Mouse (Mus musculus) heart, adult 2 months (tissue): Measurements from ENCODE around the gene Isg20. TPM values are rescaled to one million over a fixed set of nuclear protein-coding genes. Genes with fewer than 3 reads are reported as not detected.

ENCODE experiments used
- DNase-seq, 2 experiments: peaks; one replicate each; pipeline ENCODE4 v3.0.0; 2021
- H3K27ac ChIP-seq: fragments of 200-600 bp; 2 replicates; pipeline ENCODE4 v1.8.1; 2022
- H3K27me3 ChIP-seq: fragments of 200-500 bp; 2 replicates; pipeline ENCODE4 v1.6.1; 2012; ENCODE audit warnings: mild to moderate bottlenecking, low read length, inconsistent platforms, mixed read lengths; ENCODE audit not compliant: control insufficient read depth, insufficient read depth
- H3K36me3 ChIP-seq: fragments of 200-500 bp; 2 replicates; pipeline ENCODE4 v1.6.1; 2012; ENCODE audit warnings: low read length, inconsistent platforms; ENCODE audit not compliant: control insufficient read depth, insufficient read depth
- H3K4me1 ChIP-seq: fragments of 200-500 bp; 2 replicates; pipeline ENCODE4 v1.6.1; 2011; ENCODE audit warnings: low read length; ENCODE audit not compliant: control insufficient read depth, insufficient read depth
- H3K4me3 ChIP-seq: fragments of 200-600 bp; 2 replicates; pipeline ENCODE4 v1.8.1; 2022
- H3K79me2 ChIP-seq: fragments of 200-500 bp; replicated peaks from 2 replicates; pipeline ENCODE4 v1.6.1; 2012; ENCODE audit warnings: mild to moderate bottlenecking, inconsistent platforms, low read length, moderate library complexity, mixed read lengths; ENCODE audit not compliant: control insufficient read depth, insufficient read depth
- H3K9ac ChIP-seq: fragments of 200-500 bp; 2 replicates; pipeline ENCODE4 v1.6.1; 2012; ENCODE audit warnings: low read depth, mild to moderate bottlenecking, control low read depth, inconsistent platforms, low read length, mixed read lengths
- CTCF ChIP-seq: fragments of 200-600 bp; IDR thresholded peaks from 2 replicates; pipeline ENCODE4 v1.8.1; 2022; ENCODE audit warnings: antibody characterized with exemption, mild to moderate bottlenecking, moderate library complexity
- EP300 ChIP-seq: fragments of 200-500 bp; IDR thresholded peaks from 2 replicates; pipeline ENCODE4 v1.6.1; 2011; ENCODE audit warnings: low read depth, low read length, control low read depth; ENCODE audit not compliant: insufficient read depth
- POLR2A ChIP-seq: fragments of 200-500 bp; IDR thresholded peaks from 2 replicates; pipeline ENCODE4 v1.6.1; 2011; ENCODE audit warnings: mild to moderate bottlenecking, low read depth, low read length, control low read depth; ENCODE audit not compliant: insufficient read depth
- WGBS: fragments of 180-500 bp; shearing (Covaris S2); methylation state at CpG from one replicate; pipeline ENCODE4 v1.1.7; 2018; 5-methylcytosine and 5-hydroxymethylcytosine counted together
- intact Hi-C: fragments of 180-260 bp; cut with DNase I; formaldehyde crosslinking; loops from one replicate; pipeline ENCODE4 v1.15.1; 2025
- polyA plus RNA-seq: library from polyadenylated mRNA; depleted of rRNA; stranded (reverse); fragments of >200 nt; gene quantifications from 2 replicates; pipeline ENCODE4 v1.2.3, GENCODE M21; 2012
- total RNA-seq, 2 experiments: library from RNA; stranded (reverse); gene quantifications; 2 replicates each; pipeline ENCODE4 v1.2.3; 2021

The Isg20 gene
- total and polyA plus RNA-seq, 3 experiments, result 6.2 to 88.6 (median 30.3) TPM

DNA sequence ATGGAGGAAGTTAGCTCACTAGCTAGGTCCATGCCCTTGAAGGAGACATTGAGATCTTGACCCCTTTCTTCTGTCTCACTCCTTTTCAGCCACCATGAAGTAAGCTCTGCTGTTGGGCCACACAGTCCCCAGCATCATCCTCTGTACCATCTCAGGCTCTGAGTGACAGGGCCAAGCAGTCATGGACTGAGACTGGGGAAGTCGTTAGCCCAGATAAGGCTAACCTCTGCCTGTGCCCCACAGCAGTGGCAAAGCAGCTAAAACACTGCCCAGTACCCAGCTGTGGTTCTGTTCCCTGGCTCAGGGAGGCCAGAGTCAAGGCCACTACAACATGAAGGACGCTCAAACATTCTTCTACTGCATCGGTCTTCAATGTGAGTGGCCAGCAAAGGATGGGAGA is 14.0 kb downstream of the Isg20 start:
- no peak overlapping the region for H3K27ac ChIP-seq
- H3K4me3 ChIP-seq, result no peak overlapping the region
- H3K36me3 ChIP-seq, result no peaks in the 10 kb centered on the region
- intact Hi-C loops, result no loop called here
- no peak overlapping the region for H3K9ac ChIP-seq
- H3K27me3 ChIP-seq, result no peaks in the 10 kb centered on the region
- H3K79me2 ChIP-seq, result no peaks in the 10 kb centered on the region
- TF ChIP-seq EP300, result no peak
- no peak for TF ChIP-seq POLR2A
- TF ChIP-seq CTCF, result no peak
- H3K4me1 ChIP-seq, result no peaks in the 10 kb centered on the region
- no peak for DNase-seq
- 54% methylated on average over 3 of the region's 3 CpGs for WGBS

- TF ChIP-seq EP300, result no peak
- TF ChIP-seq POLR2A, result no peak
- TF ChIP-seq CTCF, result no peak
- no peaks in the 10 kb centered on the region; the same call in 1 of the 2 replicates for H3K27me3 ChIP-seq
- no peak overlapping the region for H3K4me3 ChIP-seq
- H3K79me2 ChIP-seq, result no peaks in the 10 kb centered on the region
- WGBS, result 55% methylated on average over 19 of the region's 19 CpGs
- no peak overlapping the region for H3K27ac ChIP-seq
- no peaks in the 10 kb centered on the region for H3K4me1 ChIP-seq
- intact Hi-C loops, result no loop called here
- no peak overlapping the region for H3K9ac ChIP-seq
- no peak for DNase-seq
- no peaks in the 10 kb centered on the region for H3K36me3 ChIP-seq
Observed at GRCm38 (mm10) chr7:78938957-78939602, 25.9 kb downstream of the Isg20 start.

DNA sequence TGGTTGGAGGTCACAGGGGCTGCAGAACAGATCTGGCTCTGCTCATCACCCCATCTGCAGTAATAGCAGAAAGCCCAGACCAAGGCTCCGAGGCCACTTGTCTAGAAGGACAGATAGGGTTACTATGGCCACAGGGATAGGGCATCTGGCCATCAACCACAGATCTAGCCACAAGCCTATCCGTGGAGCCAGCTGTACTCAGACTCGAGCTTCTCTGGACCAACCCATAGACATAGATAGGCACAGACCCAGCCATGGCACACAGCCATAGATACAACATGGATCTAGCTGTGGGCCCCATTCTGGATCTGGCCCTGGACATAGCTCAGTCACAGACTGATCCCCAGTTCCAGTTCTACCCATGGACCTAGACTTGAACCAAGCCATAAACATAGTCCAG is 27.7 kb downstream of the Isg20 start:
- H3K36me3 ChIP-seq, result no peaks in the 10 kb centered on the region
- no peak for TF ChIP-seq POLR2A
- TF ChIP-seq EP300, result no peak
- TF ChIP-seq CTCF, result no peak
- H3K27me3 ChIP-seq, result no peaks in the 10 kb centered on the region; the same call in 1 of the 2 replicates
- no peak overlapping the region for H3K27ac ChIP-seq
- no peaks in the 10 kb centered on the region for H3K79me2 ChIP-seq
- H3K9ac ChIP-seq, result no peak overlapping the region
- DNase-seq, result no peak
- 53% methylated on average over 3 of the region's 3 CpGs for WGBS
- intact Hi-C loops, result no loop called here
- H3K4me3 ChIP-seq, result no peak overlapping the region
- H3K4me1 ChIP-seq, result no peaks in the 10 kb centered on the region

- intact Hi-C loops, result no loop called here
Observed at GRCm38 (mm10) chr7:78942544-78942943, 29.3 kb downstream of the Isg20 start.

GRCm38 (mm10) chr7:78953886-78954572 is 40.8 kb downstream of the Isg20 start:
- no peak overlapping the region for H3K9ac ChIP-seq
- no peak for DNase-seq
- H3K79me2 ChIP-seq, result no peaks in the 10 kb centered on the region
- no peaks in the 10 kb centered on the region for H3K4me1 ChIP-seq
- no peak overlapping the region for H3K27ac ChIP-seq
- no peaks in the 10 kb centered on the region for H3K36me3 ChIP-seq
- intact Hi-C loops, result no loop called here
- TF ChIP-seq CTCF, result no peak
- TF ChIP-seq EP300, result no peak
- no peak for TF ChIP-seq POLR2A
- H3K27me3 ChIP-seq, result no peaks in the 10 kb centered on the region
- H3K4me3 ChIP-seq, result no peak overlapping the region
- 27% methylated on average over 11 of the region's 11 CpGs for WGBS

More at GRCm38 (mm10) chr7:78942544-78942943, 29.3 kb downstream of the Isg20 start:
- no peak for DNase-seq
- no peak for TF ChIP-seq EP300
- no peak for TF ChIP-seq CTCF
- Histone ChIP-seq H3K36me3 (no peaks in the 10 kb centered on the region), H3K9ac (no peak overlapping the region), H3K27ac (no peak overlapping the region), H3K4me3 (no peak overlapping the region), H3K79me2 (no peaks in the 10 kb centered on the region), H3K4me1 (no peaks in the 10 kb centered on the region), H3K27me3 (no peaks in the 10 kb centered on the region; the same call in 1 of the 2 replicates)
- 85% methylated on average over 2 of the region's 2 CpGs for WGBS

GRCm38 (mm10) chr7:78954619-78955018 is 41.4 kb downstream of the Isg20 start:
- Histone ChIP-seq H3K79me2 (no peaks in the 10 kb centered on the region), H3K4me1 (no peaks in the 10 kb centered on the region), H3K4me3 (no peak overlapping the region), H3K9ac (no peak overlapping the region), H3K27me3 (no peaks in the 10 kb centered on the region), H3K36me3 (no peaks in the 10 kb centered on the region), H3K27ac (no peak overlapping the region)
- no peak for DNase-seq
- 75% methylated on average over 6 of the region's 6 CpGs for WGBS
- TF ChIP-seq CTCF, result no peak
- TF ChIP-seq EP300, result no peak
- no peak for TF ChIP-seq POLR2A
- intact Hi-C loops, result no loop called here
